Mouse (Mus musculus) frontal cortex, postnatal 10 days (tissue): ENCODE data around the gene Cabp2.

ENCODE experiments used
- DNase-seq, 2 experiments: peaks; one replicate each; pipeline ENCODE4 v3.0.0; 2022; ENCODE audit warnings: low spot score in 2 of 2, mixed read lengths in 1 of 2

The Cabp2 gene

GRCm38 (mm10) chr19:4082219-4082965 lies 1.0 kb downstream of the Cabp2 start:
- DNase-seq = no peak

GRCm38 (mm10) chr19:4083316-4083715 lies 1.9 kb downstream of the Cabp2 start:
- DNase-seq = no peak

- DNase-seq = no peak
Observed at GRCm38 (mm10) chr19:4083826-4084225, 2.4 kb downstream of the Cabp2 start.

GRCm38 (mm10) chr19:4084984-4085383 lies 3.6 kb downstream of the Cabp2 start:
- DNase-seq = no peak

GRCm38 (mm10) chr19:4086156-4086555 lies 4.8 kb downstream of the Cabp2 start:
- no peak for DNase-seq

GRCm38 (mm10) chr19:4087090-4087489 lies 5.7 kb downstream of the Cabp2 start:
- DNase-seq = no peak

- DNase-seq = no peak
Observed at GRCm38 (mm10) chr19:4088146-4088545, 6.8 kb downstream of the Cabp2 start.

GRCm38 (mm10) chr19:4089128-4089527 lies 7.8 kb downstream of the Cabp2 start:
- DNase-seq = peak in 1 of 2 experiments; percentile 4

GRCm38 (mm10) chr19:4090446-4090845 lies 9.1 kb downstream of the Cabp2 start:
- no peak for DNase-seq

- no peak for DNase-seq
Observed at GRCm38 (mm10) chr19:4091383-4091782, 10.0 kb downstream of the Cabp2 start.

GRCm38 (mm10) chr19:4092750-4093149 lies 11.4 kb downstream of the Cabp2 start:
- no peak for DNase-seq

- DNase-seq = no peak
Observed at GRCm38 (mm10) chr19:4093772-4094171, 12.4 kb downstream of the Cabp2 start.

GRCm38 (mm10) chr19:4094348-4094747 lies 13.0 kb downstream of the Cabp2 start:
- peak in 1 of 2 experiments; percentile 4 for DNase-seq

- no peak for DNase-seq
Observed at GRCm38 (mm10) chr19:4094774-4095303, 13.5 kb downstream of the Cabp2 start.

- no peak for DNase-seq
Observed at GRCm38 (mm10) chr19:4095802-4096201, 14.4 kb downstream of the Cabp2 start.

- peak; percentile 99 to 100 for DNase-seq
Observed at GRCm38 (mm10) chr19:4096642-4097440, 15.5 kb downstream of the Cabp2 start, which contains the start of gene Cdk2ap2. Gene Cdk2ap2, plus strand, starts transcription at chr19:4097182.

- no peak for DNase-seq
Observed at GRCm38 (mm10) chr19:4097441-4097825, 16.1 kb downstream of the Cabp2 start.

- no peak for DNase-seq
Observed at GRCm38 (mm10) chr19:4098426-4098825, 17.0 kb downstream of the Cabp2 start.

GRCm38 (mm10) chr19:4099056-4099455 lies 17.7 kb downstream of the Cabp2 start:
- peak; percentile 78 to 83 for DNase-seq

GRCm38 (mm10) chr19:4099837-4100717 lies 18.7 kb downstream of the Cabp2 start, which contains the start of gene Pitpnm1:
Gene Pitpnm1, plus strand, starts transcription at chr19:4099998.
- DNase-seq = peak in 1 of 2 experiments; percentile 64

- DNase-seq = peak; percentile 73 to 74
Observed at GRCm38 (mm10) chr19:4100718-4101261, 19.4 kb downstream of the Cabp2 start.
